Mouse (Mus musculus) gastrocnemius, postnatal 36 days (tissue): ENCODE measurements around the gene Hmg20b. TPM values are rescaled to one million over a fixed set of nuclear protein-coding genes. Genes with fewer than 3 reads are reported as not detected.

Source experiments
- DNase-seq, 2 experiments: peaks; one replicate each; pipeline ENCODE4 v3.0.0; 2022
- intact Hi-C: fragments of 180-260 bp; cut with DNase I; formaldehyde crosslinking; loops from one replicate; pipeline ENCODE4 v1.15.1; 2025
- total RNA-seq, 2 experiments: library from RNA; stranded (reverse); gene quantifications; 2 replicates each; pipeline ENCODE4 v1.2.3; 2021

Gene Hmg20b
- total RNA-seq, 2 experiments from 2014 or later = 19.7 to 20.9 TPM

GRCm38 (mm10) chr10:81332277-81332676 is 18.0 kb downstream of the Hmg20b start:
- intact Hi-C loops = no loop called here

GRCm38 (mm10) chr10:81330007-81330406 is 20.3 kb downstream of the Hmg20b start:
- intact Hi-C loops = no loop called here
- DNase-seq = peak in 1 of 2 experiments; percentile 68

More at GRCm38 (mm10) chr10:81332277-81332676, 18.0 kb downstream of the Hmg20b start:
- DNase-seq = no peak

GRCm38 (mm10) chr10:81329194-81329975 is 20.9 kb downstream of the Hmg20b start:
- intact Hi-C loops = no loop called here
- no peak for DNase-seq

- intact Hi-C loops = no loop called here
These were observed 21.9 kb downstream of the Hmg20b start, which contains the start of gene Tbxa2r for GRCm38 (mm10) chr10:81328386-81328785. TSS of gene Tbxa2r (plus strand) at chr10:81328731.

GRCm38 (mm10) chr10:81327959-81328358 is 22.3 kb downstream of the Hmg20b start:
- no peak for DNase-seq
- intact Hi-C loops = no loop called here

More at GRCm38 (mm10) chr10:81328386-81328785, 21.9 kb downstream of the Hmg20b start, which contains the start of gene Tbxa2r:
- peak in 1 of 2 experiments; percentile 44 for DNase-seq

GRCm38 (mm10) chr10:81326858-81327257 is 23.4 kb downstream of the Hmg20b start:
- intact Hi-C loops = no loop called here
- DNase-seq = no peak

- intact Hi-C loops = no loop called here
- DNase-seq = no peak
These were observed 24.5 kb downstream of the Hmg20b start for GRCm38 (mm10) chr10:81325781-81326180.

- DNase-seq = no peak
- intact Hi-C loops = no loop called here
These were observed 25.1 kb downstream of the Hmg20b start for GRCm38 (mm10) chr10:81325176-81325575.

GRCm38 (mm10) chr10:81323791-81324530 is 26.3 kb downstream of the Hmg20b start:
- intact Hi-C loops = no loop called here
- DNase-seq = no peak

GRCm38 (mm10) chr10:81323141-81323775 is 27.0 kb downstream of the Hmg20b start:
- intact Hi-C loops = no loop called here
- DNase-seq = no peak

GRCm38 (mm10) chr10:81322444-81322843 is 27.8 kb downstream of the Hmg20b start:
- no peak for DNase-seq
- intact Hi-C loops = no loop called here

- intact Hi-C loops = loop anchor here (2.0 kb wide), 1 partner anchor 29 kb away; the partner anchor contains the start of gene Pip5k1c
These were observed 28.8 kb downstream of the Hmg20b start for GRCm38 (mm10) chr10:81321436-81321835.

GRCm38 (mm10) chr10:81320550-81321347 is 29.5 kb downstream of the Hmg20b start, which contains the start of gene Cactin:
TSS of gene Cactin (plus strand) at chr10:81321103.
- intact Hi-C loops = loop anchor here (2.0 kb wide), 1 partner anchor 28 kb away; the partner anchor contains the start of gene Pip5k1c
- DNase-seq = peak; percentile 95 to 99

More at GRCm38 (mm10) chr10:81321436-81321835, 28.8 kb downstream of the Hmg20b start:
- no peak for DNase-seq

GRCm38 (mm10) chr10:81319741-81320549 is 30.3 kb downstream of the Hmg20b start:
- intact Hi-C loops = loop anchor here (2.0 kb wide), 1 partner anchor 27 kb away; the partner anchor contains the start of gene Pip5k1c
- peak; percentile 90 to 94 for DNase-seq

GRCm38 (mm10) chr10:81319330-81319699 is 31.0 kb downstream of the Hmg20b start:
- no peak for DNase-seq
- intact Hi-C loops = no loop called here

- intact Hi-C loops = no loop called here
These were observed 31.5 kb downstream of the Hmg20b start for GRCm38 (mm10) chr10:81318589-81319329.

GRCm38 (mm10) chr10:81317273-81317672 is 33.0 kb downstream of the Hmg20b start:
- no peak for DNase-seq
- intact Hi-C loops = no loop called here

More at GRCm38 (mm10) chr10:81318589-81319329, 31.5 kb downstream of the Hmg20b start:
- no peak for DNase-seq
